In the genomic region with DNA sequence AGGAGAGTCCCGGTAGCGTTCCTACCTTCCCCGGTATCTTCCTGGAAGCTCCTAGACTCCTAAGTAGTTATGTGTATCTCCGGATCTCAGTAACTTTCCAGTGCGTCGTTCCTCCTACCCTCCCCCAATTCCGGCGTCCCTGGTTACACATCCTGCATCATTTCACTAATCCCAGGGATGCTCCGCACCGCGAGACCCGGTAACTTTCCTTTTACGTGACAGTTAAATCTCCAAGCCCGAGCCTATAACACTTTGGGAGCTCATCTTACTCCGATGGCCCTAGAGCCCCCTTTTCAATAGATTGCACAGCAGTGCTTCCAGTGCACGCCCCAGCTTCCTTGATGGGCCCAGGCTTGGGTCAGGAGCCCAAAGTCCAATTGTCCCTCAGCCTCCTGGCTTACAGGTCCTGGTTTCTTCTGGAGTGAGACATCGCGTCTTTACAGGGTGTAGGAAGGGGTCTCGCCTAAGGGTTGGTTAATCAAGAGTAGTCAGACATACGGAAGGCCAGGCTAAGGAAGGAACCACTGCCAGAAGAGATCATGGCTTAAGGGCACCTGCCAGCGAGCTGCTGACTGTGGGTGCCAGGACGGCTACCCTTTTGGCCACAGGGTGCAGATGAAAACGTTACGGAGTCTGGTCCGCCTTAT, we compare ENCODE assay signal across 8 mouse cellular contexts. TPM values are rescaled to one million over a fixed set of nuclear protein-coding genes. Genes with fewer than 3 reads are reported as not detected.
A peak's percentile ranks its signal among the peaks of the same experiment; 100 is the strongest.
DNase-seq lines count a peak whose midpoint lies in the region; ATAC-seq and TF ChIP-seq lines count a peak whose summit lies in the region.

No protein-coding gene starts in this region.

- no peaks in the 10 kb centered on the region for H3K9me3 ChIP-seq in embryonic facial prominence, embryonic 12.5 days
- H3K9me3 ChIP-seq in heart, embryonic 14.5 days (ENCODE audit: control insufficient read depth, low read length) = no peaks in the 10 kb centered on the region
- H3K9me3 ChIP-seq in liver, embryonic 14.5 days (ENCODE audit: control insufficient read depth, low read length) = no peaks in the 10 kb centered on the region

- peak; percentile 55 for DNase-seq in CD4-positive, CD25-positive, alpha-beta regulatory T cell, adult 2 months (ENCODE audit: low read depth, low spot score)
- DNase-seq in Patski (ENCODE audit: low read depth, low spot score) = no peak
- peak; percentile 63 to 71 for DNase-seq in kidney, postnatal 25 days
- no peak for DNase-seq in liver, embryonic 14.5 days (ENCODE audit: low read depth in 3 of 3, low spot score in 3 of 3)
- peak; percentile 51 for DNase-seq in naive thymus-derived CD4-positive, alpha-beta T cell, adult 2 months (ENCODE audit: low read depth)
- DNase-seq in T-cell, adult 2 months (ENCODE audit: low spot score) = no peak

- peak overlapping the region; percentile 96 for H3K4me2 ChIP-seq in embryonic facial prominence, embryonic 12.5 days (replicated peaks)
- H3K4me2 ChIP-seq in heart, embryonic 14.5 days (ENCODE audit: low read length) = peak overlapping the region; percentile 99
- H3K4me2 ChIP-seq in liver, embryonic 14.5 days (ENCODE audit: low read depth) = peak overlapping the region; percentile 100

- H3K4me3 ChIP-seq in embryonic facial prominence, embryonic 12.5 days = peak overlapping the region; percentile 62
- H3K4me3 ChIP-seq in heart, embryonic 14.5 days (ENCODE audit: control insufficient read depth in 1 of 2, insufficient read depth in 1 of 2, low read depth in 1 of 2, low read length in 2 of 2) = peak overlapping the region; percentile 63 to 68
- peak overlapping the region; percentile 79 to 84 for H3K4me3 ChIP-seq in liver, embryonic 14.5 days (ENCODE audit: insufficient read depth in 1 of 2, low read depth in 2 of 2, low read length in 2 of 2)

- peaks cover 26% of the 10 kb centered on the region; the same call in 1 of the 2 replicates for H3K36me3 ChIP-seq in embryonic facial prominence, embryonic 12.5 days
- H3K36me3 ChIP-seq in heart, embryonic 14.5 days (ENCODE audit: control insufficient read depth, insufficient read depth, low read length) = peaks cover 33% of the 10 kb centered on the region
- H3K36me3 ChIP-seq in liver, embryonic 14.5 days (replicated peaks; ENCODE audit: control insufficient read depth, insufficient read depth, low read depth) = no peaks in the 10 kb centered on the region; the same call in 1 of the 2 replicates

- H3K9ac ChIP-seq in embryonic facial prominence, embryonic 12.5 days = peak overlapping the region; percentile 61
- peak overlapping the region; percentile 73 for H3K9ac ChIP-seq in heart, embryonic 14.5 days (ENCODE audit: low read length)
- H3K9ac ChIP-seq in liver, embryonic 14.5 days (replicated peaks) = peak overlapping the region; percentile 77

- TF ChIP-seq CTCF in Patski (IDR thresholded peaks at IDR 0.05) = no peak
- TF ChIP-seq CTCF in liver, embryonic 14.5 days (IDR thresholded peaks at IDR 0.05; ENCODE audit: low read depth) = no peak

- peak; percentile 35 for ATAC-seq in Patski
- ATAC-seq in embryonic facial prominence, embryonic 12.5 days (ENCODE audit: insufficient number of reproducible peaks, insufficient read depth, low FRiP score, low TSS enrichment) = peak; percentile 42
- peak; percentile 24 for ATAC-seq in heart, embryonic 14.5 days (ENCODE audit: insufficient number of reproducible peaks, insufficient read depth, low FRiP score, low read depth)
- ATAC-seq in liver, embryonic 14.5 days (ENCODE audit: insufficient read depth) = peak; percentile 43

- CTCF ChIA-PET in Patski (lab: Charles Lee) = interaction anchor here (1.0 to 2.6 kb wide), 3 partner anchors 16 to 160 kb away, joined by 4 to 10 read pairs (median 7); partner anchors contain the start of genes Mcoln1 and Trappc5

- WGBS in embryonic facial prominence, embryonic 12.5 days = under 1% methylated on average over 25 of the region's 25 CpGs
- under 1% methylated on average over 25 of the region's 25 CpGs for WGBS in heart, embryonic 14.5 days
- WGBS in liver, embryonic 14.5 days (ENCODE audit: insufficient replicate concordance) = under 1% methylated on average over 25 of the region's 25 CpGs

- H3K4me1 ChIP-seq in embryonic facial prominence, embryonic 12.5 days = 0 out of 2 replicates have a peak, but pooled peaks cover 4% of the 10 kb centered on the region
- peaks cover 0 to 4% of the 10 kb centered on the region in 2 experiments; a peak in 2 of 4 replicates for H3K4me1 ChIP-seq in heart, embryonic 14.5 days (ENCODE audit: control insufficient read depth in 2 of 2, insufficient read depth in 2 of 2, low read length in 2 of 2)
- peaks cover 22% of the 10 kb centered on the region in 2 experiments for H3K4me1 ChIP-seq in liver, embryonic 14.5 days (replicated peaks; ENCODE audit: control insufficient read depth in 2 of 2, insufficient read depth in 2 of 2, low read length in 1 of 2)

- in situ Hi-C loops in Patski (cut with MboI; ENCODE audit: low pct_unique_long_range_greater_than_20kb) = no loop called here

- TF ChIP-seq EP300 in liver, embryonic 14.5 days (IDR thresholded peaks at IDR 0.05; ENCODE audit: low read depth) = no peak

- H3K27me3 ChIP-seq in Patski = no peaks in the 10 kb centered on the region
- H3K27me3 ChIP-seq in embryonic facial prominence, embryonic 12.5 days = no peaks in the 10 kb centered on the region
- no peaks in the 10 kb centered on the region for H3K27me3 ChIP-seq in heart, embryonic 14.5 days (ENCODE audit: control insufficient read depth, insufficient read depth, low read length)
- H3K27me3 ChIP-seq in liver, embryonic 14.5 days (ENCODE audit: control insufficient read depth, insufficient read depth, low read length) = no peaks in the 10 kb centered on the region

- peak overlapping the region; percentile 76 for H3K27ac ChIP-seq in embryonic facial prominence, embryonic 12.5 days
- peak overlapping the region; percentile 34 to 82 for H3K27ac ChIP-seq in heart, embryonic 14.5 days (replicated peaks in 1 of 2; ENCODE audit: control insufficient read depth in 1 of 2, insufficient read depth in 1 of 2, low read depth in 2 of 2, low read length in 2 of 2)
- H3K27ac ChIP-seq in liver, embryonic 14.5 days = peak overlapping the region; percentile 70

- POLR2A ChIA-PET in Patski (lab: Charles Lee) = interaction anchor here (0.9 to 2.6 kb wide), 6 partner anchors 16 to 122 kb away, joined by 3 to 13 read pairs (median 3); partner anchors contain the start of genes Mcoln1, Pet100 and Zfp358

RNA-seq across cellular contexts. Expression of gene Pnpla6, which starts 0.7 kb away (rescaled TPM):
- 83.0 TPM for polyA plus RNA-seq in Patski (2021)
- polyA plus RNA-seq in embryonic facial prominence, embryonic 12.5 days (2016; fragmentation: Nextera tagmentation; extraction: Ambion mirVana) = 29.0 and 29.6 TPM in 2 replicates
- 11.1 and 15.8 TPM in 2 replicates for polyA plus RNA-seq in heart, embryonic 14.5 days (2014; fragmentation: Nextera tagmentation; extraction: Ambion mirVana)
- polyA plus RNA-seq in liver, embryonic 14.5 days (2012; rRNA removed) = 12.1 and 14.2 TPM in 2 replicates
- polyA plus RNA-seq in liver, embryonic 14.5 days (2014; fragmentation: Nextera tagmentation; extraction: Ambion mirVana) = 6.5 and 9.6 TPM in 2 replicates

RNA-seq across cellular contexts. Expression of gene Mcoln1, which starts 15.6 kb away (rescaled TPM):
- polyA plus RNA-seq in Patski (2021) = 85.9 TPM
- polyA plus RNA-seq in embryonic facial prominence, embryonic 12.5 days (2016; fragmentation: Nextera tagmentation; extraction: Ambion mirVana) = 62.0 and 66.2 TPM in 2 replicates
- polyA plus RNA-seq in heart, embryonic 14.5 days (2014; fragmentation: Nextera tagmentation; extraction: Ambion mirVana) = 36.0 and 38.0 TPM in 2 replicates
- 26.1 and 31.6 TPM in 2 replicates for polyA plus RNA-seq in liver, embryonic 14.5 days (2012; rRNA removed)
- polyA plus RNA-seq in liver, embryonic 14.5 days (2014; fragmentation: Nextera tagmentation; extraction: Ambion mirVana) = 12.6 and 13.8 TPM in 2 replicates

RNA-seq across cellular contexts. Expression of gene Zfp358, which starts 23.0 kb away (rescaled TPM):
- polyA plus RNA-seq in Patski (2021) = 45.2 TPM
- 66.4 and 67.9 TPM in 2 replicates for polyA plus RNA-seq in embryonic facial prominence, embryonic 12.5 days (2016; fragmentation: Nextera tagmentation; extraction: Ambion mirVana)
- polyA plus RNA-seq in heart, embryonic 14.5 days (2014; fragmentation: Nextera tagmentation; extraction: Ambion mirVana) = 11.5 and 17.4 TPM in 2 replicates
- 4.8 and 6.8 TPM in 2 replicates for polyA plus RNA-seq in liver, embryonic 14.5 days (2012; rRNA removed)
- 1.7 and 2.0 TPM in 2 replicates for polyA plus RNA-seq in liver, embryonic 14.5 days (2014; fragmentation: Nextera tagmentation; extraction: Ambion mirVana)

RNA-seq across cellular contexts. Expression of gene Tex45, which starts 45.2 kb away (rescaled TPM):
- polyA plus RNA-seq in Patski (2021) = not detected
- polyA plus RNA-seq in embryonic facial prominence, embryonic 12.5 days (2016; fragmentation: Nextera tagmentation; extraction: Ambion mirVana) = 0.10 TPM in 1 of 2 replicates, not detected in the other
- polyA plus RNA-seq in heart, embryonic 14.5 days (2014; fragmentation: Nextera tagmentation; extraction: Ambion mirVana) = not detected in 2 replicates
- 0.05 TPM in 1 of 2 replicates, not detected in the other for polyA plus RNA-seq in liver, embryonic 14.5 days (2012; rRNA removed)
- polyA plus RNA-seq in liver, embryonic 14.5 days (2014; fragmentation: Nextera tagmentation; extraction: Ambion mirVana) = 0.10 TPM in 1 of 2 replicates, not detected in the other

RNA-seq across cellular contexts. Expression of gene Pex11g, which starts 48.4 kb away (rescaled TPM):
- 12.0 TPM for polyA plus RNA-seq in Patski (2021)
- polyA plus RNA-seq in embryonic facial prominence, embryonic 12.5 days (2016; fragmentation: Nextera tagmentation; extraction: Ambion mirVana) = 5.0 and 6.1 TPM in 2 replicates
- polyA plus RNA-seq in heart, embryonic 14.5 days (2014; fragmentation: Nextera tagmentation; extraction: Ambion mirVana) = 5.0 and 5.4 TPM in 2 replicates
- 2.5 and 3.1 TPM in 2 replicates for polyA plus RNA-seq in liver, embryonic 14.5 days (2012; rRNA removed)
- 2.7 and 3.5 TPM in 2 replicates for polyA plus RNA-seq in liver, embryonic 14.5 days (2014; fragmentation: Nextera tagmentation; extraction: Ambion mirVana)

Comparison
In these comparisons a context has a peak if more than half of its experiments do, and no peak if none do; other contexts are left out.
1. DNase-seq: peak in CD4-positive, CD25-positive, alpha-beta regulatory T cell, adult 2 months (single experiment), kidney, postnatal 25 days (2 of 2) and naive thymus-derived CD4-positive, alpha-beta T cell, adult 2 months (single experiment); none in Patski (single experiment), liver, embryonic 14.5 days (0 of 3) and T-cell, adult 2 months (single experiment).
2. Peak in every context shown above with its lines, with median percentiles within 50 percentile points of each other: ATAC-seq, H3K27ac ChIP-seq, H3K4me2 ChIP-seq, H3K4me3 ChIP-seq and H3K9ac ChIP-seq.